Mouse (Mus musculus) lung, postnatal 0 days (tissue): ENCODE data around the gene Tomm34.

Experiments
- CTCF ChIP-seq: IDR thresholded peaks from 2 replicates; pipeline ENCODE4 v1.5.1; 2016; ENCODE audit warnings: antibody characterized with exemption, mild to moderate bottlenecking
- EP300 ChIP-seq: IDR thresholded peaks from 2 replicates; pipeline ENCODE4 v1.6.1; 2016; ENCODE audit warnings: antibody characterized with exemption, mild to moderate bottlenecking, control low read depth

DNA sequence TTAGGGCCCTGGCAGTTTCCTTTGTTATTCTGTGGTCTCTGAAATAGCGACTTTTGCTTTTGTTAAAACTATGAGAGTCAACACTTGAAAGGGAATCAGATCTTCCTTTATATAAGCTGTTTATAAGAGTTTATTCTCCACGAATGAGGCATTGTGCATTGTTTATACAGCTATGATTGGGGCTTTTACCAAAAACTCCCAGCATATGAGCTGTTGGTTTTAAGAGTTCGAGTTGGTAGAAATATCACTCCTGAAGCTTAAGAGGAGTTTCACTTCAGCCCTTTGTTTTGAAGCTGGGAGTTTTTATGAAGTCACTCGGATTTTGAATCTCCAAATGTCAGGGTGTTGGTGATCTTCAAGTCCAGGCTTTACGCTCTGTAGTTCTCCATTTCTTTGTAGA lies 6.9 kb upstream of the Tomm34 start:
- TF ChIP-seq CTCF = no peak
- TF ChIP-seq EP300 = peak; percentile 45
